10 mouse cellular contexts compared by ENCODE assay signal in the genomic region with DNA sequence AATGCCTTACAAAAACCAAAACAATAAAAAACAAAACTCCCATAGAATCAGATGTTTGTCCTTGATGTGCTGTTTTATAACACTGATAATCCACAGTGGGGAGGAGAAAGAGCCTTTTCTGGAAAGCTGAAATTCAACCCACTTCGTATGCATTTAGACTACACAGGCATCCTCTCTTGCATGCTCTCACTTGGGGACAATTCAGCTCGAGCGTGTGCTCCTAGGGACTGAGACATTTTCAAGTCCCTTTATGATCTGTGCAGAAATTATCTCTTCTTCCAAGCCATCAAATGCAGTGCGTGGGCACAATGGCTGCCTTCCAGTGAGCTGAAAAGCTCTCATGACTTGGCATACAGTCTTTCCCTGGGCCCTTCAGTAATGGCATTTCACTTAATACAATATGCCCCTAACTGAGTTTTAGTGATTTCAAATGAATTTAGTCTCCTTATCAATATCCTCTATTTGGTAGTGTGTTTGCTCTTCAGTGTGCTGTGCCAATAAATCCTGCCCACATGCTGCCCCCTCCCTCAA.
DNase-seq lines count a peak whose midpoint lies in the region; ATAC-seq lines count a peak whose summit lies in the region.
"Had no signal": no experiment of that assay in that cellular context is flagged by ENCODE, and none has a peak within 500 bp of the region (broad histone marks: within the 10 kb centered on the region; RNA-seq: fewer than 3 reads in every experiment).

No protein-coding gene starts in this region.

- no peaks in the 10 kb centered on the region for H3K9me3 ChIP-seq in midbrain, embryonic 14.5 days (ENCODE audit: control insufficient read depth, low read length)
- H3K9me3 ChIP-seq in midbrain, embryonic 11.5 days (ENCODE audit: control insufficient read depth, low read length): no peaks in the 10 kb centered on the region
- H3K9me3 ChIP-seq: limb, embryonic 15.5 days; midbrain, embryonic 12.5 days had no signal

- no peaks in the 10 kb centered on the region for H3K27me3 ChIP-seq in midbrain, embryonic 14.5 days (ENCODE audit: control insufficient read depth, insufficient read depth, low read length)
- H3K27me3 ChIP-seq in midbrain, embryonic 11.5 days (ENCODE audit: control insufficient read depth, insufficient read depth, low read length): no peaks in the 10 kb centered on the region
- H3K27me3 ChIP-seq: limb, embryonic 15.5 days; midbrain, embryonic 12.5 days had no signal

- ATAC-seq in midbrain, embryonic 14.5 days (ENCODE audit: low FRiP score, low TSS enrichment): no peak
- no peak for ATAC-seq in midbrain, embryonic 11.5 days (ENCODE audit: low FRiP score)

- H3K4me3 ChIP-seq in midbrain, embryonic 14.5 days (replicated peaks; ENCODE audit: low read depth, low read length): no peak overlapping the region
- H3K4me3 ChIP-seq in midbrain, embryonic 11.5 days (ENCODE audit: low read depth, low read length): no peak overlapping the region
- H3K4me3 ChIP-seq: limb, embryonic 15.5 days; midbrain, embryonic 12.5 days had no signal

- peak; percentile 17 for DNase-seq in midbrain, embryonic 14.5 days
- DNase-seq in midbrain, embryonic 11.5 days (ENCODE audit: low spot score, missing footprints): no peak
- DNase-seq in layer of hippocampus, adult 8-10 months (ENCODE audit: low spot score in 2 of 2): peak; percentile 58 to 74
- DNase-seq in left cerebral cortex, postnatal 25 days (ENCODE audit: low spot score in 2 of 2): peak; percentile 43 to 76
- no peak for DNase-seq in heart, postnatal 10 days
- DNase-seq in kidney, adult 18-20 months: no peak
- DNase-seq in heart, postnatal 36 days: no peak
- DNase-seq: heart, postnatal 4 days had no signal

- 75% methylated on average over 4 of the region's 4 CpGs for whole genome bisulfite sequencing in midbrain, embryonic 14.5 days
- 80% methylated on average over 4 of the region's 4 CpGs for WGBS in midbrain, embryonic 11.5 days

- H3K9ac ChIP-seq in midbrain, embryonic 14.5 days (replicated peaks; ENCODE audit: low read length): no peak overlapping the region
- no peak overlapping the region for H3K9ac ChIP-seq in midbrain, embryonic 11.5 days (ENCODE audit: low read length)
- H3K9ac ChIP-seq: limb, embryonic 15.5 days; midbrain, embryonic 12.5 days had no signal

- H3K27ac ChIP-seq in midbrain, embryonic 14.5 days (replicated peaks; ENCODE audit: low read depth, low read length): no peak overlapping the region
- H3K27ac ChIP-seq in midbrain, embryonic 11.5 days (ENCODE audit: low read depth, low read length): no peak overlapping the region
- H3K27ac ChIP-seq: limb, embryonic 15.5 days; midbrain, embryonic 12.5 days had no signal

- H3K4me1 ChIP-seq in midbrain, embryonic 14.5 days (ENCODE audit: control insufficient read depth, insufficient read depth, low read length): no peaks in the 10 kb centered on the region
- no peaks in the 10 kb centered on the region for H3K4me1 ChIP-seq in midbrain, embryonic 11.5 days (ENCODE audit: control insufficient read depth, insufficient read depth, low read length)
- H3K4me1 ChIP-seq: limb, embryonic 15.5 days; midbrain, embryonic 12.5 days had no signal

- H3K4me2 ChIP-seq in midbrain, embryonic 14.5 days (ENCODE audit: low read length): no peak overlapping the region
- H3K4me2 ChIP-seq in midbrain, embryonic 11.5 days: no peak overlapping the region
- H3K4me2 ChIP-seq: limb, embryonic 15.5 days; midbrain, embryonic 12.5 days had no signal

- intact Hi-C loops in left cerebral cortex, postnatal 25 days (cut with DNase I): no loop called here
- intact Hi-C loops in heart, postnatal 10 days (cut with DNase I): no loop called here
- intact Hi-C loops in heart, postnatal 36 days (cut with DNase I): no loop called here

- H3K36me3 ChIP-seq in midbrain, embryonic 14.5 days (ENCODE audit: control insufficient read depth, insufficient read depth, low read length): no peaks in the 10 kb centered on the region
- H3K36me3 ChIP-seq in midbrain, embryonic 11.5 days (ENCODE audit: control insufficient read depth, insufficient read depth, low read length): no peaks in the 10 kb centered on the region
- H3K36me3 ChIP-seq: limb, embryonic 15.5 days; midbrain, embryonic 12.5 days had no signal

Comparison
In these comparisons a context has a peak if more than half of its experiments do, and no peak if none do; other contexts are left out.
1. DNase-seq: peak in midbrain, embryonic 14.5 days (single experiment), layer of hippocampus, adult 8-10 months (2 of 2) and left cerebral cortex, postnatal 25 days (2 of 2); none in midbrain, embryonic 11.5 days (single experiment), heart, postnatal 10 days (0 of 2), kidney, adult 18-20 months (single experiment) and heart, postnatal 36 days (0 of 2).